Mouse (Mus musculus) embryonic facial prominence, embryonic 10.5 days (tissue): ENCODE measurements around the gene Gm2174. TPM values are rescaled to one million over a fixed set of nuclear protein-coding genes. Genes with fewer than 3 reads are reported as not detected.

ENCODE experiments used
- DNase-seq: peaks from one replicate; pipeline ENCODE4 v3.0.0-alpha.2; 2017; ENCODE audit warnings: low spot score
- H3K27ac ChIP-seq: fragments of 300-500 bp; sonication (generic); replicated peaks from 2 replicates; pipeline ENCODE4 v1.5.1; 2016; ENCODE audit warnings: mild to moderate bottlenecking
- H3K27me3 ChIP-seq: fragments of 300-500 bp; sonication (generic); replicated peaks from 2 replicates; pipeline ENCODE4 v1.6.1; 2016; ENCODE audit warnings: low read depth, mild to moderate bottlenecking; ENCODE audit not compliant: poor library complexity, severe bottlenecking
- H3K36me3 ChIP-seq: fragments of 300-500 bp; sonication (generic); replicated peaks from 2 replicates; pipeline ENCODE4 v1.6.1; 2016; ENCODE audit warnings: mild to moderate bottlenecking, moderate library complexity
- H3K4me1 ChIP-seq: fragments of 300-500 bp; sonication (generic); 2 replicates; pipeline ENCODE4 v1.6.1; 2016
- H3K4me3 ChIP-seq: fragments of 300-500 bp; sonication (generic); 2 replicates; pipeline ENCODE4 v1.5.1; 2016; ENCODE audit warnings: mild to moderate bottlenecking, moderate library complexity
- H3K9me3 ChIP-seq: fragments of 300-500 bp; sonication (generic); 2 replicates; pipeline ENCODE4 v1.6.1; 2016; ENCODE audit warnings: mild to moderate bottlenecking
- WGBS: fragments of 180-500 bp; shearing (Covaris S2); methylation state at CpG from one replicate; pipeline ENCODE4 v1.1.7; 2016; 5-methylcytosine and 5-hydroxymethylcytosine counted together
- polyA plus RNA-seq: library from polyadenylated mRNA; unstranded; fragments of >200 nt; fragmentation: Nextera tagmentation; extraction: Ambion mirVana; gene quantifications from 2 replicates; pipeline ENCODE4 v1.2.1, GENCODE M21; 2016

Gm2174 gene
- 0.61 and 1.2 TPM in 2 replicates for polyA plus RNA-seq

DNA sequence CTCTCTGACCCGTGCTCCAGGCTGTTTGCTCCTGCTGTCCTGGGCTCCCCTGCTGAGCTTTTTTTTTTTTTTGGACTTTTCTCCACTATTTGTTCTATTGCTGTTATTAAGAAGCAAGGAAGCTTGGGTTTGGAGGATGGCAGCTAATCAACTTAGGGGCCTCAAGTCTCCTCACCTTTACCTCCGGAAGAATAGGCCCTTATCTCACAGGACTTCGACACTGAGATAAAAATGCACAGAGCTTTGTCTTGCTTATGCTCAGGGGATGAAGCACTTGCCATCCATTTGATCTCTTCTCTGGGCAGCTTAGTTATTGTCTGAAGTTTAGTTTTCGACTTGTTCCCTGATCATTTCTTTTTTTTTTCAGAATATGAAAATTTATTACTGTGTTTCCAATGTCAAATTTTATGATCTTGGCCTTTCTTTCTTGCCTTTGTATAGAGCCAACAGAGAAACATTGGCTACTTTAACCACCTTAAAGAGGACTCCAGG is at the start of gene Gm2174:
Gene Gm2174, plus strand, starts transcription at position 442 of the 492 bp plus-strand sequence.
- no peaks in the 10 kb centered on the region for H3K9me3 ChIP-seq
- no peaks in the 10 kb centered on the region for H3K27me3 ChIP-seq
- no peak within 1 kb of the TSS for H3K4me3 ChIP-seq
- DNase-seq: no peak
- 77% methylated on average over 4 of the region's 4 CpGs for WGBS
- no peak within 1 kb of the TSS for H3K27ac ChIP-seq
- no peaks in the 10 kb centered on the region for H3K4me1 ChIP-seq
- H3K36me3 ChIP-seq: no peaks in the 10 kb centered on the region

DNA sequence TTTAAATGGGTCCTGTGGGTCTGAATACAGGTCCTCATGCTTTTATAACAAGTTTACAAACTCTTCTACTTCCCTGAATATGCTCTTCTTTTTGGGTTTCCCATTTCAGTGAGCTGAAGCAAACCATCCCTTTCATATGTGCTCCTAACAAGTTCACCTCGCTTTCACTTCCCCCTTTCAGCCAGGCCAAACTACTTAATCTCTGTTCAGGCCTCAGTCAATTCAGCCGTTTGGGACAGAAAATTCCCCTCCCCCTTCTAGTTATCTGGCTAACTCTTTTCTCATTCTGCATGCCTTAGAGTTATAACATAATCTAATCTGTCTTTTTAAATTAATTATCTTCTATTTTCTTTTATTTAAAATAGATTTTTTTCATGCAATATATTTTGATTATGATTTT is 43.1 kb upstream of the Gm2174 start:
- no peak overlapping the region for H3K27ac ChIP-seq
- H3K4me3 ChIP-seq: no peak overlapping the region
- WGBS: 30% methylated on average over 2 of the region's 2 CpGs
- H3K4me1 ChIP-seq: peaks cover 6% of the 10 kb centered on the region; the same call in 1 of the 2 replicates
- no peaks in the 10 kb centered on the region for H3K27me3 ChIP-seq
- DNase-seq: no peak
- H3K9me3 ChIP-seq: no peaks in the 10 kb centered on the region
- H3K36me3 ChIP-seq: no peaks in the 10 kb centered on the region

DNA sequence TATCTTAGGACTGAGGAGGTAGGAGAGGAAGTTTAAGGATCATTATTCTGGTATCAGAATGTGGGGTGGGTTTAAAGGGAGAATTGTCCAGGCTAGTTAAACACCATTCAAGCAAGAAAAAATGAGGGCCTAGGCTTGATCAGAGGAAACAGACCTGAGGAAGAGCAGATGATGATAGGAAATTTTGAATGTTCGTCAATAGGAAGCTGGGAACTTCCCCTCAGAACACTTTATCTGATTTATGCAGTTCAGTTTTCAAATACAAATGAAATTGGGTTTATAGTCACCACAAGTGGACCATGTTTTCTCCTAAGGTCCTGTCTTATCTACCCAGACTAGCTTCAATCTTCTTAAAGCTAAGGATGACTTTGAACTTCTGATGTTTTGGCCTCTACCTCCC is 42.3 kb upstream of the Gm2174 start:
- WGBS: 61% methylated on average over 1 of the region's 1 CpGs
- Histone ChIP-seq H3K4me1 (peaks cover 3% of the 10 kb centered on the region; the same call in 1 of the 2 replicates), H3K36me3 (no peaks in the 10 kb centered on the region), H3K4me3 (no peak overlapping the region), H3K27ac (no peak overlapping the region), H3K27me3 (no peaks in the 10 kb centered on the region), H3K9me3 (no peaks in the 10 kb centered on the region)
- DNase-seq: no peak

DNA sequence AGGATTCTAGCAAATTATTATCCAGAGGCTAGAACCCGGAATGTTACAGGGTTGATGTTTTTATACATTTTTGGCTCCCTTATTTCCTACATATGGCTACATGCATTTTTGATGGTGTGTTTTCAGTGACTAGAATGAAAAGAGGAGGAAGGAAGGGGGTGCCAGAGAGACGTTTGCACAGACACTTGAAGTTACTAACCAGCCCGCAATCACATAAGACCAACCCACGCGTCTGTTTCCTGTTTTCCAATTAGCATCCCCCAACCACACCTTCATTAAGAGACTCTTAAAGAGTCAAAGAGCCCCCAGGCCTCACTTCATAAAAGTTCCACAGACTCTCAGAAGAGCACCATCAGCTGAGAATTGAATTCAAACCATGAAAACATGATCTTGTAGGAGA is 41.6 kb upstream of the Gm2174 start:
- no peak for DNase-seq
- Histone ChIP-seq H3K4me1 (no peaks in the 10 kb centered on the region), H3K27me3 (no peaks in the 10 kb centered on the region), H3K9me3 (no peaks in the 10 kb centered on the region), H3K4me3 (no peak overlapping the region), H3K27ac (no peak overlapping the region), H3K36me3 (no peaks in the 10 kb centered on the region)
- 64% methylated on average over 5 of the region's 5 CpGs for whole genome bisulfite sequencing

DNA sequence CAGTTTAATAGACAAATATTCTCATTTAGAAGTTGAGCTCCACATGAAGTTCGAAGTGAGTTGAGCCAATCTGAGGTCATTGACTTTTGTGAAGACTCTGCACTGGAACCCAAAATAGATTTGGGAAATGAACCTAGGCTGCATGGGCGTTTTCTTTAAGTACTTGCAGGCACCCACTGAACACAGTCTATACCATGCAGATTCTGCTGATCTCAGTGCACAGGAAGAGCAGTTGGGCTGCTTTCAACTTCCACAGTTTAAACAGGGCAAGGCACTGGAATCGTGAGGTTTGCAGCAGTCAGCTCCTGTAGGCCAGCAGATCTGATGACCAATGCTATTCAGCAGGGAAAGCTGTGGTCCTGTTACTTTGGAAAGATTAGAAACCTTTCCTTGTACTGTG is 31.5 kb upstream of the Gm2174 start:
- Histone ChIP-seq H3K9me3 (no peaks in the 10 kb centered on the region), H3K36me3 (no peaks in the 10 kb centered on the region), H3K27ac (no peak overlapping the region), H3K27me3 (no peaks in the 10 kb centered on the region), H3K4me3 (no peak overlapping the region), H3K4me1 (no peaks in the 10 kb centered on the region)
- DNase-seq: no peak
- 78% methylated on average over 3 of the region's 3 CpGs for WGBS

DNA sequence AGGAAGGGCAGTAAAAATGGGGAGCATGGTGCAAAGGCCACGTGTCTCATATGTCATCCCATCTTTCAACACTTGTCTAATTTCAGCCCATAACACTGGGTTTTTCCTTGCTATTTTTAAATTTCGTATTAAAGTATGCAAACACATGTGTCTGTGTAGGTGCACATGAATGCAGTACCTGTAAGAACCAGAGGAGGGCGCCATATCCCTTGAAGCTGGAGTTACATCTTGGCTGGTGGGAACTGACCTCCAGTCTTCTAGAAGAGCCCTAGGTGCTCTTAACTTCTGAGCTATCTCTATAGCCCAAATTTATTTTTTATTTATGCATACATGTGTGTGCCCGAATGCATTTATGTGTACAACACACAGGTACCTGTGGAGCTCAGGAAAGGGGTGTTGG is 30.2 kb upstream of the Gm2174 start:
- Histone ChIP-seq H3K27ac (no peak overlapping the region), H3K27me3 (no peaks in the 10 kb centered on the region), H3K36me3 (no peaks in the 10 kb centered on the region), H3K4me1 (no peaks in the 10 kb centered on the region), H3K4me3 (no peak overlapping the region), H3K9me3 (no peaks in the 10 kb centered on the region)
- WGBS: 75% methylated on average over 4 of the region's 4 CpGs
- no peak for DNase-seq

DNA sequence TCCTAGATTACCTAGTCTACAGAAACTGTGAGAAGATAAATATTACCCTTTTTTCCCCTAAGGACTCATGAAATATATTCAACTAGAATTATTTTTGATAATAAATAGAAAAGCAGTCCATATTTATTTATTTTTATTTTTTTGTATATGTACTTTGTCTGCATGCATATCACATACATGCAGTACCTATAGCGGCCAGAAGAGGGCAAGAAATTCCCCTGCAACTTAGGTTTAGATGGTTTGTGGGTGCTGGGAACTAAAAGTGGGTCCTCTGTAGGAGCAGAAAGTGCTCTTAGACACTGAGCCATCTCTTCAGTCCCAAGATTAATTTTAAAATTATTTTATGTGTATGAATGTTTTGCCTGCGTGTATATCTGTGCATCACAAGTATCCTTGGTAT is 17.2 kb upstream of the Gm2174 start:
- Histone ChIP-seq H3K27me3 (no peaks in the 10 kb centered on the region), H3K9me3 (peaks cover 4% of the 10 kb centered on the region; the same call in 1 of the 2 replicates), H3K4me1 (no peaks in the 10 kb centered on the region), H3K36me3 (no peaks in the 10 kb centered on the region), H3K27ac (no peak overlapping the region), H3K4me3 (no peak overlapping the region)
- DNase-seq: no peak
- 53% methylated on average over 2 of the region's 2 CpGs for WGBS

DNA sequence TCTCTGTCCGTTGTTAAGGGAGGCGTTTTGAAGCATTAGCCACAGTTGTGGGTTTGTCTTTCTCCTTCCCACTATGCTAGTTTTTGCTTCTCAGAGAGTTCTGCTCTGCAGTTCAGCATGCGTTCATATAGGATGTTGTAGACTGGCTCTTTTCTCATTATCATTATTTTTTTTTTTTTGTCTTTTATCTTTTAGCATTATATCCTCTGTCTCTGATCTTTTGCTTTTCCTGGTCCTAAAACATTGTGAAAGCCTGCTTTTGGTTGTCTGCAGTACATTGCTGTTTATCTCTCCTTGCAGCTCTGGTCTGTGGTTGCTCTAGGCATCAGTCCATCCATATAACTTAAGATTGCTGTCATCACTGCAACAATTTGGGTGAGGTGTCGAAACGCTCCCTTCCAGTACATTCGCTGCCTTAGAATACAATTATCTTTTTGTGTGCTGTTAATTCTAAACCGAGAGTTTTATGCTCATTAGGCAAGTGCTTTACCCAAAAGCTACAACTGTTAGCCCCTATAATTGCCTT is 11.9 kb upstream of the Gm2174 start:
- no peaks in the 10 kb centered on the region for H3K4me1 ChIP-seq
- no peak overlapping the region for H3K27ac ChIP-seq
- 62% methylated on average over 7 of the region's 7 CpGs for WGBS
- no peak overlapping the region for H3K4me3 ChIP-seq
- no peaks in the 10 kb centered on the region for H3K27me3 ChIP-seq
- no peak for DNase-seq
- no peaks in the 10 kb centered on the region for H3K36me3 ChIP-seq
- peaks cover 2% of the 10 kb centered on the region; the same call in 1 of the 2 replicates for H3K9me3 ChIP-seq

DNA sequence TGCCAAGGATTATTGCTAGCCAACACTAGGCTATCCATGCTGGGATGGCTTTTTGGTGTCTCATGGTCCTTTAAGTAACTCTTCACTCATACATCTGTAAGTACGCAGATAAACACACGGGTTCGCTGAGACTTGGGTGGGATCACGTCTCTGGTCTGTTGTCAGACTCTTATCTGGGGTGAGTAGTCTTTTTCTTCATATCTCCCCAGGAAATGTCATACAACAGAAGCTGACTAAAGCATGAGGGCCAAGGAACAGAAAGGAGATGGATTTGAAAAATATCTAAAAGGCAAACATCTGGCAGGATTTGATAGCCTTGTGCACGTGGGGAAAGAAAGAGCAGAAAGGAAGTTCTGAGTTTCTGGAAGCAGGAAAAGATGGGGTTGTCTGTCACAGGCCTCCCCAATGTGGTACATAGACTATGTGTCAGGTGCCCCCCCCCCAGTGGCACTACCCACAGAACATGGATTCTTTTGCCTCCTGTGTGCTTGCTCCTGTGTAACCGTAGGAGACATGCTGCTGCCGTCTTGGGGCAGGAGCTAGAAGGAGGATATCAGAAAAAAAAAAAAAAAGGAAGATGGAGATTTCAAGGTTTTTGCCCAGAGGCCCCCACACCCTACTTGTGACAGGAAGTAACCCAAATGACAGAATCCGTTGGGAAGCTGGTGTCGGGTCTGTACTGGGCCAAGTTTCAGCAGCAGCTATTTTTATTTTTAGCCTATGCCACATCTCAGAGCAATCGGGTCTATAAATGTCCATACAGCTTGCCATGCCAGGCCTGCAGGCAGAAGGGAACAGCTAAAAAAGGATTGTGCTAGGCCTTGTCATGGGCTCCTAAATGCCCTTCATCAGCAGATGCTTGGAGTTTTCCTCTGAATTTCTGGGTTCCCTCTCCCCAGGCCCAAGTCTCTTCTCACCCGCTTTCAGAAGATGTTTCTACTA is 1.0 kb upstream of the Gm2174 start:
- Histone ChIP-seq H3K27me3 (no peaks in the 10 kb centered on the region), H3K36me3 (no peaks in the 10 kb centered on the region), H3K27ac (no peak overlapping the region), H3K4me3 (no peak overlapping the region), H3K4me1 (no peaks in the 10 kb centered on the region), H3K9me3 (no peaks in the 10 kb centered on the region)
- 81% methylated on average over 11 of the region's 11 CpGs for WGBS
- DNase-seq: no peak

DNA sequence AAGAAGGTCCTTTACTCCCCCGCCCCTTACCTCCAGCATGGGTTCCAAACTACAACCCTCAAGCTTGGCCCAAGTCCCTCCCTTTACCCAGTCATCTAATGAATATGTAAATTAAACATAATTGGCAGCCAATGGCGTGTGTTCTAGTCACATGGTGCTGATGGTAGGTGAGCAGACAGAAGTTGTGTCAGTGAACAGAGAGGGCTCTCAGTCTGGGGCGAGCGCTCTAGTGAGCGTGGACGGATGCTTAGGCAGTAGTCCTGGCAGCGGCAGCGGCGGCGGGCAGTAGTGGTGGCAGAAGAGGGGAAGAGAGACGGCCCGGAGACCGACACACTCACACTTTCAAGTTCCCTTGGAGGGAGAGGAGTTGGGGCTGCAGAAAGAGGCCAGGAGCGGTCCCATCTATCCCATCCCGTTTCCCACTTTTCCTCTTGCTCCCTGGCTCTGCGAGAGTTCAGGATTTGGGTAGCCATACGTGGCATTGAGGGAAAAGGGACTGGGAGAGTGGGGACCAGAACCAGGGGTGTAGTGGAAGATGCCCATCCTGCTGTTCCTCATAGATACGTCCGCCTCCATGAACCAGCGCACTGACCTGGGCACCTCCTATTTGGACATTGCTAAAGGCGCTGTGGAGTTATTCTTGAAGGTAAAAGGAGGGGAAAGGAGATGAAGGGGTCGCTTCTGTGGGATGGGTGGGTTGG is 7.1 kb downstream of the Gm2174 start, which contains the start of gene Ints6l:
Gene Ints6l, plus strand, starts transcription at position 187 of the 701 bp plus-strand sequence.
- H3K9me3 ChIP-seq: no peaks in the 10 kb centered on the region; the same call in 1 of the 2 replicates
- peak within 1 kb of the TSS; percentile 96 for H3K27ac ChIP-seq
- peak within 1 kb of the TSS; percentile 69 for H3K4me3 ChIP-seq
- 15% methylated on average over 22 of the region's 22 CpGs for WGBS
- H3K36me3 ChIP-seq: no peaks in the 10 kb centered on the region
- peak; percentile 78 for DNase-seq
- H3K27me3 ChIP-seq: no peaks in the 10 kb centered on the region
- no peaks in the 10 kb centered on the region for H3K4me1 ChIP-seq

DNA sequence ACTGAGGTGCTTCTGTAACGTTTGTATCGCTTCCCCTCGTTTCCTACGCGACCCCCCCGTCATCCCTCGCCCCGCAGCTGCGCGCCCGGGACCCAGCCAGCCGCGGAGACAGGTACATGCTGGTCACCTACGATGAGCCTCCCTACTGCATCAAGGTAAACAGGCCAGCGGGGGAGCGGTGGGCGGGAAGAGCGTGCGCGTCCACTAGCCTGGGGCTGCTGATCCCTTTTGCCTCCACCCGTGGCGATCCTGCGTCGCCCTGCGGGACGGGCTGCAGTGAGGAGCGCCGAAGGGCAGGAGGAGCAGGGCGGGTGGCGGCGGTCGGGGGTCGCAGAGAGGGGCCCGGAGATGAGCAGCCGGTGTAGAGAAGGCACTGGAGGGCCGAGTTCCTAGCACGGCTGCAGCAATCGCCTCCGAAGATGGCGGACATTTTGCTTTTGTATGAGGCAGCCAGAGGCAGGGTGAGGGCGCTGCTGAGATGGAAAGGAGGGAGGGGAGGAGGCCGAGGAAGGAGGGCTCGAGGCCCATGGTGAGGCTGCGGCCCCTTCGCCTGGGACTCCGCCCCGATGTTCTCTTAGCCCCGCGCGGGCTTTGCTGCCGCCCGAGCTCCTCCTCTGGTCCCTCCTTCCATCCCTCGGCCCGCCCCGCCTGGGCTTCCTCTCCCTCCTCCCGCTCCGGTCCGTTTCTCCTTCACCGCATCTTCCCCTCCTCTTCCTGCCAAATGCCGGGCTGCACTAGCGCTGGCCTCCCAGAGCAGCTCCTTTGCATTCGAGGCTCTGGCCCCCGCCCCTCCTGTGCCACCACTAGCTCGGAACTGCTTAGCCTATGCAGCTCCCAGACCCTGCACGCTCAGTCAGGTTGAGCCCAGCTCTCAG is 7.8 kb downstream of the Gm2174 start:
- Histone ChIP-seq H3K4me1 (no peaks in the 10 kb centered on the region), H3K9me3 (no peaks in the 10 kb centered on the region; the same call in 1 of the 2 replicates), H3K36me3 (0 out of 2 replicates have a peak, but pooled peaks cover 6% of the 10 kb centered on the region), H3K27me3 (no peaks in the 10 kb centered on the region), H3K4me3 (peak overlapping the region; percentile 69), H3K27ac (peak overlapping the region; percentile 96)
- DNase-seq: peak; percentile 91
- 22% methylated on average over 63 of the region's 65 CpGs for WGBS
